Mouse (Mus musculus) hindlimb bud, embryonic 11.5 days (tissue): ENCODE results near the gene Sbno1.
"Not testable (repeated sequence)": the region's sequence is repeated elsewhere in the genome, so short reads cannot be mapped to it uniquely, and the experiment has no call there.

Experiments
- DNase-seq: peaks from one replicate; pipeline ENCODE4 v3.0.0-alpha.2; 2012; ENCODE audit warnings: low read depth, low spot score; ENCODE audit errors: extremely low spot score

Gene Sbno1

GRCm38 (mm10) chr5:124341753-124342339 is 84.0 kb downstream of the Sbno1 start:
- DNase-seq = not testable (repeated sequence)

GRCm38 (mm10) chr5:124338791-124339190 is 87.0 kb downstream of the Sbno1 start:
- DNase-seq = no peak

- no peak for DNase-seq
These were observed 87.9 kb downstream of the Sbno1 start for GRCm38 (mm10) chr5:124337909-124338308.

GRCm38 (mm10) chr5:124337103-124337502 is 88.7 kb downstream of the Sbno1 start:
- no peak for DNase-seq

GRCm38 (mm10) chr5:124334392-124334791 is 91.4 kb downstream of the Sbno1 start:
- no peak for DNase-seq

- DNase-seq = no peak
These were observed 95.7 kb downstream of the Sbno1 start for GRCm38 (mm10) chr5:124330086-124330485.

GRCm38 (mm10) chr5:124327510-124328364 is 98.1 kb downstream of the Sbno1 start, which contains the start of the genes Mphosph9 and 2810006K23Rik:
Gene Mphosph9, minus strand, starts transcription at chr5:124327972.
Gene 2810006K23Rik, plus strand, starts transcription at chr5:124328089.
- peak; percentile 99 for DNase-seq

- no peak for DNase-seq
These were observed 99.0 kb downstream of the Sbno1 start for GRCm38 (mm10) chr5:124326829-124327228.
